Mouse (Mus musculus) spleen, adult 2 months (tissue): ENCODE data around the gene Cds2. TPM values are rescaled to one million over a fixed set of nuclear protein-coding genes. Genes with fewer than 3 reads are reported as not detected.

Experiments
- DNase-seq, 2 experiments: peaks; one replicate each; pipeline versions ENCODE4 v3.0.0 to v3.0.0-alpha.2; 2012 to 2021; ENCODE audit warnings: low spot score in 2 of 2, low read depth in 1 of 2
- H3K27ac ChIP-seq: fragments of 200-500 bp; 2 replicates; pipeline ENCODE4 v1.5.1; 2012; ENCODE audit warnings: low read length, inconsistent platforms; ENCODE audit not compliant: insufficient read depth
- H3K27me3 ChIP-seq: fragments of 200-500 bp; 2 replicates; pipeline ENCODE4 v1.6.1; 2012; ENCODE audit warnings: mild to moderate bottlenecking, moderate library complexity, low read length, inconsistent platforms; ENCODE audit not compliant: control insufficient read depth, insufficient read depth
- H3K36me3 ChIP-seq: fragments of 200-500 bp; 2 replicates; pipeline ENCODE4 v1.6.1; 2012; ENCODE audit warnings: mild to moderate bottlenecking, low read length, inconsistent platforms; ENCODE audit not compliant: control insufficient read depth, insufficient read depth
- H3K4me1 ChIP-seq: fragments of 200-500 bp; 2 replicates; pipeline ENCODE4 v1.6.1; 2011; ENCODE audit warnings: inconsistent platforms; ENCODE audit not compliant: control insufficient read depth, insufficient read depth, insufficient read length
- H3K4me3 ChIP-seq: fragments of 200-500 bp; 2 replicates; pipeline ENCODE4 v1.5.1; 2011; ENCODE audit warnings: mild to moderate bottlenecking, inconsistent platforms; ENCODE audit not compliant: insufficient read depth, insufficient read length; ENCODE audit errors: extremely low read depth
- CTCF ChIP-seq: fragments of 200-500 bp; IDR thresholded peaks from 2 replicates; pipeline ENCODE4 v1.5.1; 2011; ENCODE audit warnings: mild to moderate bottlenecking, inconsistent platforms; ENCODE audit not compliant: insufficient read depth, insufficient read length, insufficient replicate concordance; ENCODE audit errors: extremely low read depth
- POLR2A ChIP-seq: fragments of 200-500 bp; IDR thresholded peaks from 2 replicates; pipeline ENCODE4 v1.6.1; 2011; ENCODE audit warnings: low read depth, low read length, inconsistent platforms
- WGBS: fragments of 180-500 bp; shearing (Covaris S2); methylation state at CpG from one replicate; pipeline ENCODE4 v1.1.7; 2018; 5-methylcytosine and 5-hydroxymethylcytosine counted together
- polyA plus RNA-seq: library from polyadenylated mRNA; depleted of rRNA; stranded (reverse); fragments of >200 nt; gene quantifications from 2 replicates; pipeline ENCODE4 v1.2.3, GENCODE M21; 2012

The Cds2 gene
- polyA plus RNA-seq, 1 experiment, result 34.8 TPM

DNA sequence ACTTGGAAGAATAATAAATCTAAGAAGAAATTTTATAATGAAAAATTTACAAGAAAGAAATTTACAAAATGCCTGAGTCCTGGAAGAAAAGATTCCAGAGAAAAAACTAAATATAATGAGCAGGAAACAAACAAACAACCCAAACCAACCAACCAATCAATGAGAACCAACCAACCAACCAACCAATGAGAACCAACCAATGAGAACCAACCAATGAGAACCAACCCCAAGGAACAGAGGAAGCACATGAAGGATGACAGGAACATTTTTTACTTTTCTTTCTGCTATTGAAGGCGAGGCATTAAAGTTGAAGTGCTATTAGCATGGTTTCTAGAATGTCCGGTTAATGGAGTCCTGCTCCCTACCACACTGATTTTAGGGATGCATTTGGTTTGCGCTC lies 2.3 kb upstream of the Cds2 start:
- Histone ChIP-seq H3K27ac (no peak overlapping the region), H3K4me1 (peaks cover 12% of the 10 kb centered on the region), H3K36me3 (no peaks in the 10 kb centered on the region), H3K27me3 (no peaks in the 10 kb centered on the region), H3K4me3 (no peak overlapping the region)
- no peak for TF ChIP-seq POLR2A
- WGBS, result 87% methylated on average over 3 of the region's 3 CpGs
- no peak for DNase-seq

DNA sequence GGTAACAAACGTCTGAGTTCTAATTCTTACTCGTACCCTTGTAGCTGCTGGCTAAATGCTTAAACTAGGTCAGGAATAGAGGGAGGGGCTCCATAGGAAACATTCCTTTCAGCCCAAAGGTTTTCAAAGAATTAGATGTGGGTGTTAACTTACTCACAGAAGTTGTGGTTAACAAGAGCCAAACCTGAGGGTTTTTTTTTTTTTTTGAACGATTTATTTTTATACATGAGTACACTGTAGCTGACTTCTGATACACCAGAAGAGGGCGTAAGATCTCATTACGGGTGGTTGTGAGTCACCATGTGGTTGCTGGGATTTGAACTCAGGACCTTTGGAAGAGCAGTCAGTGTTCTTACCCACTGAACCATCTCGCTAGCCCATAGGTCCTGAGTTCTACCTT lies 773 bp upstream of the Cds2 start:
- DNase-seq, result no peak
- 36% methylated on average over 6 of the region's 6 CpGs for WGBS

DNA sequence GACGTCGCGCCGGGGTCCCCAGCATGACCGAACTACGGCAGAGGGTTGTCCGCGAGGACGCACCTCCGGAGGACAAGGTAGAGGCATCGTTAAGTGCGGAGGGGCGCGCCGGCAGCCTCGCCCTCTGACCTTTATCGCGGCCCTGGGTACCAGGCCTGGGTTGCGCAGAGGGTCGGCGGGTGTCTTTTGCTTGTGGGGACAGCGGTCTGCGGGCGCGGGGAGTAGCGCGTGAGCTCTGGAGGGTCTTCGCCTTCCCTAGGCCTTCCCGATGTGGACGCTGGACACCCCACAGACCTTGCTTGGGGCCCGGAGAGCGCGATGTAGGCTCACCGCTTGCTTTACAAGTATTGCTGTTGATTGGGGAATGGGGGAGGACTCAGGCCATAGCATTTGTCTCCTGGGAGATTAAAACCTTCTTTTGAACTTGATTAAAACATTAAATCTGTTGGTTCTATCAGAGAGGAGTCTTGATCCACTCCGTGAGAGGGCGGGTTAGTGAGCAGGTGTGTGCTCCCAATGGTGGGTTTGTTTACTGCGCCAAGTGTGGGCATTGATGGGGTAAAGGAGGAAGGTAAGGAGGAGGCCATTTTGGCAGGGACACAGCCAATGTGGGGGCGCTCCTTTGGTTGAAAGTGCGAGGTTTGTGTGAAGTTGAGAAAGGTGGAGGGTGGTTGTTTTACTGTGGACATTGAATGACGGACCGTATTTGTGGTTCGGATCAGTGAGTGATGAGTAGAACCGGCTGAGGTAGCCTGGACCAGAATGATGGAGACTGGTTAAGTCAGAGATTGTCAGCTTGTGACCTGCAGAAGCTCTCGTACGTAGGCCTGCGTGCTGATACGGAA lies 695 bp downstream of the Cds2 start:
- peak; percentile 29 to 59 for DNase-seq
- WGBS, result 1% methylated on average over 47 of the region's 47 CpGs
- Histone ChIP-seq H3K27ac (peak overlapping the region; percentile 84), H3K27me3 (no peaks in the 10 kb centered on the region), H3K36me3 (no peaks in the 10 kb centered on the region), H3K4me3 (peak overlapping the region; percentile 87), H3K4me1 (peaks cover 14% of the 10 kb centered on the region)
- no peak for TF ChIP-seq CTCF
- no peak for TF ChIP-seq POLR2A

More for the DNA sequence above, 773 bp upstream of the Cds2 start:
- Histone ChIP-seq H3K27ac (no peak overlapping the region), H3K36me3 (no peaks in the 10 kb centered on the region), H3K27me3 (no peaks in the 10 kb centered on the region), H3K4me3 (no peak overlapping the region), H3K4me1 (peaks cover 14% of the 10 kb centered on the region)
- TF ChIP-seq CTCF (no peak), POLR2A (no peak)

DNA sequence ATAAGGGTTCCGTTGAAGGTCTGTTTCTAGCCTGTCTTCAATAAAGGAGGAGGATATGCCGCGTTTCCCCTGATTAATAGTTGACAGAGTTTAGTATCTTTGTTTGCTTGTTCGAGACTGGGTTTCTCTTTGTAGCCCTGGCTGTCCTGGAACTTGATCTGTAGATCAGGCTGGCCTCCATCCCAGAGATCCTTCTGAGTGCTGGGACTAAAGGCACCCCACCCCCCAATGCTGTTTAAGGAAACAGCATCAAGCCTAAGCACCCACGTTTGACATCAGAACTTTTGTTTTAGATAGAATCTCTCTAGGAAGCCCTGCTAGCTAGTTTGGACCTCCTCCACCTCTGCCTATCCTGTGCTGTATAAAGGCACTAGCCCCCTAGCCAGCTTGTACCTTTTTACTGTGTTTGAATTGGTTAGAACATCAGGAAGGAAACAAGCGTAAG lies 1.3 kb downstream of the Cds2 start:
- Histone ChIP-seq H3K36me3 (no peaks in the 10 kb centered on the region), H3K4me3 (peak overlapping the region; percentile 87), H3K4me1 (peaks cover 17% of the 10 kb centered on the region), H3K27me3 (no peaks in the 10 kb centered on the region), H3K27ac (peak overlapping the region; percentile 84)
- WGBS, result 16% methylated on average over 6 of the region's 6 CpGs
- no peak for DNase-seq
- TF ChIP-seq POLR2A (no peak), CTCF (no peak)

DNA sequence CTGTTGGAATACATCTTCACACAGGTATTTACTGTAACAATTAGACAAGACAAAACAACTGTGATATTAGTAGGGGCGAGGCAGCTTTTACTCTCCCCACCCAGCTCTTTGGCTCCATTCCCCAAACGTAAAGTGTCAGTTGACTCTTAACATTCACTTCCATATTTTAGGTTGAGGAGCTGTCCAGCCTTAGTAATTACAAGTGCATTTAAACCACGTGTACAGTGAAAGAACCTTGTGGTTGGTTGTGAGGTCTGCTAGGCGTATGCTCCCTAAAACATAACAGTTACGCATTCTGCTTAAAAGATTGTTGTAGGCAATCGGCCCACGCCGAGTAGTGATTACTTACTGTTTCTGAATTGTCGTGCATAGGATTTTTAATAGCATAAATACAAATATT lies 2.2 kb downstream of the Cds2 start:
- H3K4me1 ChIP-seq, result peaks cover 18% of the 10 kb centered on the region
- H3K27ac ChIP-seq, result no peak overlapping the region
- no peak for TF ChIP-seq POLR2A
- no peak for TF ChIP-seq CTCF
- DNase-seq, result no peak
- no peak overlapping the region for H3K4me3 ChIP-seq
- H3K27me3 ChIP-seq, result no peaks in the 10 kb centered on the region
- H3K36me3 ChIP-seq, result no peaks in the 10 kb centered on the region
- WGBS, result 64% methylated on average over 9 of the region's 9 CpGs

DNA sequence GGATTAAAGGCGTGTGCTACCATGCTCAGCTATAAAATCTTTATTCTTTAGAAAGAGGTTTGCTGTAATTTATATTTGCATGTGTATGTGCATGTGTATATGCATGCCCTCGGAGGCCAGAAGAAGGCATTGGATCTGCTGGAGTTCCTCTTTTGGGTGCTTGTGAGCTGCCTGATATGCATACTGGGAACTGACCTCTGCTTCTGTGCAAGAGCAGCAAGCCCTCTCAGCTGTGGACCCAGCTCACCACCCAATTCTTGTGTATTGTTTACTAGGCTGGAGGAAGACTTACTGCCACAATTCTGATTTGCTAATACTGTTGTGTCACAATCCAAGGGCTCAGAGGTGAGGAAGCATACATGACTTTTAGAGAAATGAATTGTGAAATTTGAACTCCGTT lies 3.1 kb downstream of the Cds2 start:
- Histone ChIP-seq H3K27me3 (no peaks in the 10 kb centered on the region), H3K36me3 (no peaks in the 10 kb centered on the region), H3K4me3 (no peak overlapping the region), H3K4me1 (peaks cover 22% of the 10 kb centered on the region), H3K27ac (no peak overlapping the region)
- no peak for TF ChIP-seq POLR2A
- no peak for TF ChIP-seq CTCF
- 71% methylated on average over 3 of the region's 3 CpGs for WGBS
- no peak for DNase-seq

DNA sequence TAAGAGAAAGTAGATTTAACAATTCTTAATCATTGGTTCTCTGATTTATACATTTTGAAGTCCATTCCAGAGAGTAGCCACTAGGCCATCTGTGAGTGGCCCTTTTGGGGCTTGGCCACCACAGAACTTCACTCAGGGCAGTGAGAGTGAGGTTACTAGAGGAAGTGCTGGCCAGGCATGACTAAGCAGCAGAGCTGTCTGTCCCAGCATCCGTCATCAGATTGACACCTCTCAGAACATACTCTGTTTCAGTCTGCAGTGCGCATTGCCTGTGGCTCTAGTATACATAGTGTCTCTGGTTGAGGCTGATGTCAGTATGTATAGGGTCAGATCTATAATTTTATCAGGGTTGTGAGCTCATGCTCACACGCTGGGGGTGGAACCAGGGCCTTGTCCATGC lies 6.3 kb downstream of the Cds2 start:
- H3K4me3 ChIP-seq, result no peak overlapping the region
- peaks cover 22% of the 10 kb centered on the region for H3K4me1 ChIP-seq
- H3K27ac ChIP-seq, result no peak overlapping the region
- peak in 1 of 2 experiments; percentile 43 for DNase-seq
- H3K36me3 ChIP-seq, result no peaks in the 10 kb centered on the region
- 42% methylated on average over 3 of the region's 3 CpGs for WGBS
- TF ChIP-seq CTCF, result no peak
- no peak for TF ChIP-seq POLR2A
- no peaks in the 10 kb centered on the region for H3K27me3 ChIP-seq
